Mouse (Mus musculus): ENCODE results near the gene Mtus2. TPM values are rescaled to one million over a fixed set of nuclear protein-coding genes. Genes with fewer than 3 reads are reported as not detected.

Mtus2 gene
- polyA plus RNA-seq, 1 experiment = not detected

DNA sequence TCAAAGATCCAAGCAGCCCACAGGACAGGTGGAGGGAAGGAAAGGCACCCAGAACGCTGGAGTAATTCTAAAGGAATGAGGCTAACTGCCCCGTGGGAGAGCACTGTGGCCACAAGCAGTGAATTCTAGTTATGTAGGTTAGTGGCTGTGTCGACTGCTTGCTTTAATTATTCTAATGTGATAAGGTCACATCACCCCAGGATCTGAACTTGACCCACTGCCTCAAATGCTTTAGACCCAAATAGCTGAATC lies 404.6 kb downstream of the Mtus2 start:
- WGBS = 75% methylated on average over 3 of the region's 3 CpGs
- Histone ChIP-seq H3K4me3 (replicated peaks; ENCODE audit: control insufficient read depth, low read depth, low read length) (no peak overlapping the region), H3K4me1 (ENCODE audit: control insufficient read depth, insufficient read depth, low read length) (no peaks in the 10 kb centered on the region), H3K27ac (ENCODE audit: control insufficient read depth, insufficient read depth, low read depth, low read length, poor library complexity) (no peak overlapping the region)
- no peak for TF ChIP-seq POLR2A (IDR thresholded peaks at IDR 0.05; ENCODE audit: borderline replicate concordance, control insufficient read depth, low read depth, low read length)
- no peak for TF ChIP-seq CTCF (IDR thresholded peaks at IDR 0.05; ENCODE audit: control insufficient read depth, insufficient read depth, low read length)

DNA sequence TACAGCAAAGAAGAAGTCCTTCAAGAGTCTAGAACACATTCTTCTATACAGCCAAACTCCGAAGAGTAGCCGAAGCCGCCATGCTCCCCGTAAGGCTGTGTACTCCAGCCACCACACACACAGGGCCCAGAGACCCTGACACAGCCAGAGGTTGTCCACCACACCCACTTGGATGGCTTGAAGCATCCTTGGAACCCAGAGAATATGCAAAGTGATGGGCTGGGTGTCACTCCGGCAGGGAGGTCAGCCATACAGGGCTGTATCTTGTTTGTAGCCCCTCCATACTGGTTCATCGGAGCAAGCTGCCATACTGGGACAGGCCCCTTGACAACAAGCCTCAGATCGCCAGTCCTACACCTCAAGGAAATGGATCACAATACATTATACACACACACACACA lies 405.2 kb downstream of the Mtus2 start:
- Histone ChIP-seq H3K4me3 (replicated peaks; ENCODE audit: control insufficient read depth, low read depth, low read length) (no peak overlapping the region), H3K4me1 (ENCODE audit: control insufficient read depth, insufficient read depth, low read length) (no peaks in the 10 kb centered on the region), H3K27ac (ENCODE audit: control insufficient read depth, insufficient read depth, low read depth, low read length, poor library complexity) (no peak overlapping the region)
- WGBS = 93% methylated on average over 7 of the region's 7 CpGs
- TF ChIP-seq CTCF (IDR thresholded peaks at IDR 0.05; ENCODE audit: control insufficient read depth, insufficient read depth, low read length) = 0 out of 2 replicates have a peak, but pooled peaks have one; percentile 1
- TF ChIP-seq POLR2A (IDR thresholded peaks at IDR 0.05; ENCODE audit: borderline replicate concordance, control insufficient read depth, low read depth, low read length) = no peak

DNA sequence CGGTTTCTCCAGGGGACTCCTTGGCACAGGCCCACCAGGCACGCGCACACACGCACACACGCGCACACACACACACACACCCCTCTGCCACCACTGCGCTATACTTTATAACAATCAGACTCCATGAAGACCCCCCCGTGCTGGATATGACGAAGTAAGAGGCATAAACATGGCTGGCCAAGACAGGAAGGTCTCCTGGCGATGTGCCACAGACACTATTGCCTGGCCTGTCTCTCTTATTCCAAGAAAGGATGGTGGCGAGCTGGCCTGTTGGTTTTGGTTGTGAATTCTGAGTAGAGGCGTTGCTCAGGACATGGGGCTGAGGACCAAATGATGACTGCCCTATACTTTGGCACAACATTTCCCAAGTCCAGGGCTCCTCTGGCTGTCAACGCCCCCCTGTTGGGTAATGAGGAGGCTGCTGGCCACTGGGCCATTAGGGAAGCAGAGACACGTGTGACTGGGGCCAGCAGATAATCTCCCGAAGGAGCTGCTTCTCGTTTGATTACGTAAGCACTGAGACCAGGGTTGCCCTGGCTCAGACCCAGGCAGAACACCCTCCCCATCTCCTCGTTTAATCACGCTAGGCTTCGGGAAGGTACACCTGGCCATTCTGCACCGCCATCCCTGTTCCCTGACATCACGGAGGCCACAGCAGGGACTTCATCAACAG lies 406.5 kb downstream of the Mtus2 start:
- Histone ChIP-seq H3K27ac (ENCODE audit: control insufficient read depth, insufficient read depth, low read depth, low read length, poor library complexity) (no peak overlapping the region), H3K4me3 (replicated peaks; ENCODE audit: control insufficient read depth, low read depth, low read length) (no peak overlapping the region), H3K4me1 (ENCODE audit: control insufficient read depth, insufficient read depth, low read length) (no peaks in the 10 kb centered on the region)
- WGBS = 67% methylated on average over 22 of the region's 22 CpGs
- TF ChIP-seq CTCF (IDR thresholded peaks at IDR 0.05; ENCODE audit: control insufficient read depth, insufficient read depth, low read length) (no peak), POLR2A (IDR thresholded peaks at IDR 0.05; ENCODE audit: borderline replicate concordance, control insufficient read depth, low read depth, low read length) (no peak)

Other genes starting within 250 kb of the Mtus2 start
- gene Flt1, start 231.3 kb upstream of the Mtus2 start, polyA plus RNA-seq (2011; ENCODE audit: insufficient read depth, insufficient read length, low replicate concordance, missing spikeins) = 1.7 and 5.1 TPM in 2 replicates
- gene Pomp, start 96.9 kb upstream of the Mtus2 start, polyA plus RNA-seq (2011; ENCODE audit: insufficient read depth, insufficient read length, low replicate concordance, missing spikeins) = 93.6 and 166 TPM in 2 replicates
- gene Slc46a3, start 62.5 kb upstream of the Mtus2 start, polyA plus RNA-seq (2011; ENCODE audit: insufficient read depth, insufficient read length, low replicate concordance, missing spikeins) = 13.1 and 22.2 TPM in 2 replicates